Mouse (Mus musculus) liver, adult 2 months (tissue): Measurements from ENCODE around the gene Sntb2.

Experiments used
- CTCF ChIP-seq: fragments of 200-500 bp; IDR thresholded peaks from 2 replicates; pipeline ENCODE4 v1.5.1; 2011; ENCODE audit warnings: low read depth, low read length, control low read depth
- POLR2A ChIP-seq: fragments of 200-500 bp; IDR thresholded peaks from 2 replicates; pipeline ENCODE4 v1.6.1; 2011; ENCODE audit warnings: low read length, control low read depth; ENCODE audit not compliant: insufficient read depth; ENCODE audit errors: extremely low read depth

DNA sequence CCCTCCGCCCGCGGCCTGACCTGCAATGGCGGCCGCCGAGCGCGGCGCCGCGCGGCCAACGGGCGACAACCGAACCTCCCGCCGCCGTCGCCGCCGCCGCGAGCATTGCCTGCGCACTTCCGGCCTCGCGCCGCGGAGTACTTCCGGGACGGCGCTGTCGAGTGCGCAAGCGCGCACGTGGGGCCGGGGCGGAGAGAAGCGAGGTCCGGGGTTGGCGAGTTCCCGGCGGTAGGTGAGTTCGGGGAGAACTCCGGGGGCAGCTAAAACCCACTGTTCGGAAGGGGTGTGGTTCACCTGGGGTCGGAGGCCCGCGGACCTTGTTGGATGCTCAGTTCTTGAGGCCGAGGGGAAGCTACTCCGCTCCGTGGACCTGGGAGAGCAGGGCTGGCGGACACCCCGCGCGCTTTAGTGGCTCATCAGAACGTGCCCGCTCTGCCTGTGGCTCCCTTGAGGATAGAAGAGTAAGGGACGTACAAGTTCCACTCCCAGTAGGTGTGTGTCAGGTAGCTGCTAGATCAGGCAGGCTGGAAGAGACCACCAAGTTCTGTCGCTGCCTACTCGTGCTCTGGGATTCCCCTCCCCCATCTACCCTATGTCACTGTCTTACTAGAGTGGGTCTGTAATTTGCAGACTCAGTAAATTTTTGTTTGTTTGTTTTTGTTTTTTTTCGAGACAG is 41.9 kb upstream of the Sntb2 start, which contains the start of gene Utp4:
- no peak for TF ChIP-seq CTCF
- peak; percentile 52; the same call in 1 of the 2 replicates for TF ChIP-seq POLR2A
